Mouse (Mus musculus) forebrain, embryonic 16.5 days (tissue): ENCODE data around the gene Mrpl4. TPM values are rescaled to one million over a fixed set of nuclear protein-coding genes. Genes with fewer than 3 reads are reported as not detected.

Experiments used
- ATAC-seq: fragments of 200-750 bp; cut with Nextera tagmentation; 2 replicates; pipeline ENCODE4 v1.8.0; 2017; ENCODE audit warnings: mild to moderate bottlenecking, moderate library complexity
- H3K27ac ChIP-seq: fragments of 300-500 bp; sonication (generic); 2 replicates; pipeline ENCODE4 v1.5.1; 2014; ENCODE audit warnings: low read length, control low read depth
- H3K27me3 ChIP-seq: fragments of 300-500 bp; sonication (generic); replicated peaks from 2 replicates; pipeline ENCODE4 v1.6.1; 2014; ENCODE audit warnings: low read length; ENCODE audit not compliant: control insufficient read depth, insufficient read depth
- H3K36me3 ChIP-seq: fragments of 300-500 bp; sonication (generic); 2 replicates; pipeline ENCODE4 v1.6.1; 2014; ENCODE audit not compliant: control insufficient read depth, insufficient read depth
- H3K4me1 ChIP-seq: fragments of 300-500 bp; sonication (generic); replicated peaks from 2 replicates; pipeline ENCODE4 v1.6.1; 2014; ENCODE audit warnings: low read length; ENCODE audit not compliant: control insufficient read depth, insufficient read depth
- H3K4me2 ChIP-seq: fragments of 300-500 bp; sonication (generic); 2 replicates; pipeline ENCODE4 v1.6.1; 2014; ENCODE audit warnings: mild to moderate bottlenecking, low read length, control low read depth
- H3K4me3 ChIP-seq: fragments of 300-500 bp; sonication (generic); replicated peaks from 2 replicates; pipeline ENCODE4 v1.5.1; 2014; ENCODE audit warnings: mild to moderate bottlenecking, low read length, control low read depth
- H3K9ac ChIP-seq: fragments of 300-500 bp; sonication (generic); replicated peaks from 2 replicates; pipeline ENCODE4 v1.6.1; 2014; ENCODE audit warnings: low read depth, low read length, control low read depth
- H3K9me3 ChIP-seq: fragments of 300-500 bp; sonication (generic); 2 replicates; pipeline ENCODE4 v1.6.1; 2016; ENCODE audit warnings: low read length; ENCODE audit not compliant: control insufficient read depth
- WGBS: fragments of 180-500 bp; shearing (Covaris S2); extraction: QIAGEN DNeasy Blood & Tissue Kit; methylation state at CpG from one replicate; pipeline ENCODE4 v1.1.7; 2014; 5-methylcytosine and 5-hydroxymethylcytosine counted together
- polyA plus RNA-seq: library from polyadenylated mRNA; unstranded; fragments of >200 nt; fragmentation: Nextera tagmentation; extraction: Ambion mirVana; gene quantifications from 2 replicates; pipeline ENCODE4 v1.2.1, GENCODE M21; 2015

Gene Mrpl4
- polyA plus RNA-seq, 1 experiment from 2014 or later = 113 TPM

DNA sequence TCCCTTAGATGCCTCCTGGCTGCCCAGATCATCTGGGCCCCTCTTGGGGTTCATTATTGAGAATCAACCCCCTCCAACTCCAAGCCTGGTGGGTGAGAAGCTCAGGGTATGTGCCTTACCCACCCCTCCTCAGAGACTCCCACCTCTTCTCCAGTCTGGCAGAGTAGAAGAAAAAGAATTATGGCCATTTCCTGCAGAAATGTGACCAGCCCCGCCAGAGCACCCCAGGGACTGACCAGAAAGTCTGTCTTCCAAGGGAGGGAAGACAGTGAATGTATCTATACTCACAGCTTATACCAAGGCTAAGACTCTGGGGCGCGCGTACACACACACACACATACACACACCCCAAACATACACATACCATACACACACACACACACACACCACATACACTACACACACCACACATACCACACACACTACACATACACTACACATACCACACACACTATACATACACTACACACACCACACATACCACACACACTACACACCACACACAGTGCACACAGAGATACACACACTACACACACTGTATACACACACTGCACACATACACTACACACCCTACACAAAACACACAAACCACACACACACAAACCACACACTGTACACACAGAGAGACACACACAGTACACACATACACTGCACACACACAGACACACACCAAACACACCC, 29.4 kb upstream of the Mrpl4 start:
- Histone ChIP-seq H3K27me3 (no peaks in the 10 kb centered on the region), H3K9me3 (no peaks in the 10 kb centered on the region), H3K4me1 (peaks cover 21% of the 10 kb centered on the region), H3K4me3 (no peak overlapping the region), H3K9ac (no peak overlapping the region), H3K4me2 (no peak overlapping the region), H3K27ac (no peak overlapping the region), H3K36me3 (no peaks in the 10 kb centered on the region)
- ATAC-seq = no peak
- WGBS = 94% methylated on average over 4 of the region's 4 CpGs

DNA sequence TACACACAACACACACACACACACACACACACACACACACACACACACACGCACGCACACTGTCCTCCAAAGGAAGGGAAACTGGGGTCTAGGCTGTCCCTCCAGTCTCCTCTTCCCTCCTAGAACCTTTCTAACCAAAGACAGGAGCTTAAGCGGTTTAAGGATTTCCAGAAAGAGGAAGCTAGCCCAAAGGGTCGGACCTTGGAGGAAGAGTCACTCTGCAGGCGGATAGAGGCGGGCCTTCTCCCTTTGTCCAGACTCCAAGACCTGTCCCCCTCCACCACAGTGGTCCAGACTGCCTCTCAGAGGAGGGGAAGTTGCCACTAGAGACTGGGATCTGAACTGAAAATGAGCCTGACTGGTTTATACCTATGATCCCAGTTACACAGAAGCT, 28.9 kb upstream of the Mrpl4 start:
- no peak overlapping the region for H3K9ac ChIP-seq
- H3K4me3 ChIP-seq = no peak overlapping the region
- no peaks in the 10 kb centered on the region for H3K36me3 ChIP-seq
- H3K4me1 ChIP-seq = peaks cover 21% of the 10 kb centered on the region
- H3K9me3 ChIP-seq = no peaks in the 10 kb centered on the region
- H3K27me3 ChIP-seq = no peaks in the 10 kb centered on the region
- WGBS = 52% methylated on average over 5 of the region's 6 CpGs
- H3K4me2 ChIP-seq = no peak overlapping the region
- H3K27ac ChIP-seq = no peak overlapping the region
- no peak for ATAC-seq

DNA sequence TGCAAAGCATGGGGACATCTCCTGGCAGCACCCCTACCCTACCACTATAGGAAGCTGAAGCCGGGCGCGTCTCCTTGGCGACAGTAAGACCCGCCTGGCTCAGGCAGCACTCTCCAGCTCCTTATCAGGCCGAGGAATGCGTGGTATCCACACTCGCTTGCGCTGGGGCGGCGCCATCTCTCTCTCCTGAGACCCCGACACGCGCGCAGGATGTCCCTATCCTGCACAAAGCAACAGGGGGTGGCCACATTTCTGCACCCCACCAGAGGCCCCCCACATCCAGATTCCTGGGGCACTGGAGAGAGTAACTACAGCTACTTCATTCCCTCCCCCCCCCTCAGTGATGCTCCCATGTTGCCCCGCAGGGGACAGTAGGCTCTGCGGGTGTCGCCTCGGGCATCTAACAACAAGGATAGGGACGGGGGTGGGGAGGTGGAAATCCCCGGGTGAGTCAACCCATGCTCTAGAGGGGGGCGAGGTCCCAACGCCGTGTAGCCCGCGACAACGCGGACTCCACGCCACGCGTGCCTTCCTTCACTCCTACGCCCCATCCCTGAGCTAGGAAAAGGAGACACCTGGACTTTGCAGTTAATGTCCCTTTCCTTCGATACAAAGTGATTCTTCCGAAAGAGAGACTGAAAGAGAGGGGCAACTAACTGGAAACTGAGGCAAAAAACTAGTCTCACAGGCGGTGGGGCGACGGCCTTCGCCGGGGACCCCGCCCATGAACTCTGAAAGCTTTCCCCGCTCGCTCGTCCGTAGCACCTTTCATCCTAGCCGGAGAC, 26.9 kb upstream of the Mrpl4 start:
- H3K36me3 ChIP-seq = no peaks in the 10 kb centered on the region
- peak overlapping the region; percentile 64 for H3K4me3 ChIP-seq
- under 1% methylated on average over 45 of the region's 45 CpGs for whole genome bisulfite sequencing
- no peaks in the 10 kb centered on the region for H3K27me3 ChIP-seq
- H3K4me1 ChIP-seq = peaks cover 21% of the 10 kb centered on the region
- no peak overlapping the region for H3K27ac ChIP-seq
- H3K4me2 ChIP-seq = peak overlapping the region; percentile 96
- no peaks in the 10 kb centered on the region for H3K9me3 ChIP-seq
- peak; percentile 56 for ATAC-seq
- H3K9ac ChIP-seq = peak overlapping the region; percentile 73

DNA sequence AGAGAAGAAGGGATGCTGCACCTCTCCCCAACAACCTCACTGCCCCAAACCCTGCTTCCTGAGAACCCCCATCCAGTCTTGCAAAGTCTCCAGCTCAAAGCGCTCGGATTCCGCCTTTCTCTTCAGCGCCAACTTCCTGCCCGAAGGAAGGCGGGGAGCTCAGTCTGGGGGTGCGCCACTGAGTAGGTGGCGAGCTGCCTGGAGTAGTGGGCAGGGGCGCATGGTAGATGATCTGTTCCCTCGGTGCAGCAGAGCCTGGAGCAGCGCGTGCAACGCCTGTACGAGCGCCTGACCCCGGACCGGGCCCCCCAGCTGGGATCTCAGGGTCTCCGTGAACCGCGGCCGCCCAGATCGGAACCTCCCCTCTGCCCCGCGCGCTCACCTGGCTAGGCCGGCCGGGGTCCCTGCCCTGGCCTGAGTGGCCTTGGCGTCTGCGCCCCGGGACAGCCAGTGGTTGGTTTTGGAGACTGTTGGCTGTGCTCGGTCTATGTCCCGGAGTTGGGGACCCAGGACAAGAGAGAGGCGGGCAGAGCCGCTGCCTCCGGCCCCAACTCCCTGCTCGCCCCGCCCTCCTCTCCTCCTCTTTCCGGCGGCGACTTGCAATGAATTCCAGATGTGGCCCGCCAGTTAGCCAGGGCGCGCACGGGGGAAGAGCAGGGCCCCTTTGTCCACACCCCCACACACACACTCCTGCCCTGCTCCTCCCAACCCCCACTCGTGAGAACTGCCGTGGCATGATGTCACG, 26.1 kb upstream of the Mrpl4 start, which contains the start of gene S1pr2:
Gene S1pr2, minus strand, starts transcription at position 566 of the 745 bp plus-strand sequence.
- H3K9me3 ChIP-seq = no peaks in the 10 kb centered on the region

DNA sequence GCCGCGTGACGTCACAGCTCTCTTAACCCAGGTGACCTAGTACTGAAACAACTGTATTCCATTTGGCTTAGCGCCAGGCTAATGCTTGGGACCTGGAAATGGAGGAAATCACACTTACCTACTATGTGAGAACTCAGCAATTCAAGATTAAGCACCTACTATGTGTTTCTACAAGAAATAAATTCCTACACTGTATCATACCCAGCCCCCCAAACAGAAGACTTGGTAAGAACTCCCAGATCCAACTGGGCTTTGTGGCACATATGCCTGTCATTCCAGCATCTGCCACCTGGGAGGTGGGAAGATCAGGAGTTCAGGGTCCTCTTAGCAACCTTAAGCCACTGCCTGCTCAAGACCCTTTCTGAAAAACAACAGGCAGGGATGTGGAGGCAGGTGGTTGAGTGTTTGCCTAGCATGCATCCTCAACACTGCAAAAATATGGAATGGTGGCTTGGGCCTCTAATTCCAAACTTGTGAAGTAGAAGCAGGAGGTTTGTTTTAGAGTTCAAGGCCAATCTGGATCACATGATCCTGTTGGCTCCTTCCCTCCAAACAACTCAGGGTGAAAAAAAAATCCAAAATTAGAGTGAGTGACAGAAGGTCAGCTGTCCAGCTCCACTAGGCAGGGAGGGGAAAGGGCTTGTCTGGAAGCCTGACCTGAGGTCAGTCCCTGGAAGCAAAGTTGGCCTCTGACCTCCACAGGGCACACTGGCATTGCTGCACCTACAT, 25.4 kb upstream of the Mrpl4 start:
- 3% methylated on average over 4 of the region's 4 CpGs for WGBS
- H3K36me3 ChIP-seq = no peaks in the 10 kb centered on the region
- H3K9me3 ChIP-seq = no peaks in the 10 kb centered on the region
- H3K4me2 ChIP-seq = peak overlapping the region; percentile 96
- H3K4me1 ChIP-seq = peaks cover 20% of the 10 kb centered on the region
- H3K4me3 ChIP-seq = peak overlapping the region; percentile 64
- no peak for ATAC-seq
- no peak overlapping the region; the same call in 1 of the 2 replicates for H3K9ac ChIP-seq
- no peak overlapping the region for H3K27ac ChIP-seq
- 0 out of 2 replicates have a peak, but pooled peaks cover 3% of the 10 kb centered on the region for H3K27me3 ChIP-seq

More for the DNA sequence above, 26.1 kb upstream of the Mrpl4 start, which contains the start of gene S1pr2:
- WGBS = under 1% methylated on average over 45 of the region's 47 CpGs
- ATAC-seq = peak; percentile 72
- Histone ChIP-seq H3K27ac (no peak within 1 kb of the TSS), H3K4me3 (peak within 1 kb of the TSS; percentile 64), H3K4me1 (peaks cover 21% of the 10 kb centered on the region), H3K36me3 (no peaks in the 10 kb centered on the region), H3K9ac (peak within 1 kb of the TSS; percentile 73), H3K27me3 (0 out of 2 replicates have a peak, but pooled peaks cover 3% of the 10 kb centered on the region), H3K4me2 (peak within 1 kb of the TSS; percentile 96)

DNA sequence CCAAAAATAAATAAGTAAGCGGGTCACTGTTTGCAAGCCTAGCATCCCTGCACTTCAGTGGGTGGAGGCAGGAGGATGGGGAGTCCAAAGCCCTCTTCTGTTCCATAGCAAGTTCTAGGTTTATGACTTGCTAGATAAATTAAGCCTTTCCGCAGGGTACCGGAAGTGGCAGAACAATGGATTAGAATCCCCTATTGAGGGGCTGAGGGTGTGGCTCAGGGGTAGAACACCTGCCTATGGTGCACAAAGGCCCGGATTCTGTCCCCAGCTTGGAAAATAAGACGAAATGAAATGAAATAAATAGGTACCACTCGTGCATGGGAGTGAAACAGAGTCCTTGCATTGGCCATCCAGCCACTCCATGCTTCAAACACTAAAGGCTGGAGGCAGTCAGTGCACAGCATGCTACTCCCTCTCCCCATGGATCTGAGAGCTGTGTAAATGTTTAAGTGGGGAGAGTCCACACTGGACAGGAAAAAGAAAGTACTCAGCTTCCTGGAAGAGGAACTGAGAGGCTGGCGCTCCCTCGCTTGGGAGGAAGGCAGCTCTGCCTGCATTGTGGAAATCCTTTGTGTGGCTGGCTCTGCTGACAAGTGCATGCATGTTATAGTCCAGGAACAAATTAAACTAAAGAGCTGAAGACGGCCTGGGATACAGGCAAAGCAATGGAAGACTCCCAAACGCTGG, 24.0 kb upstream of the Mrpl4 start:
- Histone ChIP-seq H3K4me2 (no peak overlapping the region), H3K9ac (no peak overlapping the region), H3K4me1 (peaks cover 13% of the 10 kb centered on the region), H3K4me3 (no peak overlapping the region), H3K9me3 (no peaks in the 10 kb centered on the region), H3K36me3 (no peaks in the 10 kb centered on the region), H3K27me3 (0 out of 2 replicates have a peak, but pooled peaks cover 3% of the 10 kb centered on the region), H3K27ac (no peak overlapping the region)
- WGBS = 60% methylated on average over 10 of the region's 10 CpGs
- ATAC-seq = no peak

DNA sequence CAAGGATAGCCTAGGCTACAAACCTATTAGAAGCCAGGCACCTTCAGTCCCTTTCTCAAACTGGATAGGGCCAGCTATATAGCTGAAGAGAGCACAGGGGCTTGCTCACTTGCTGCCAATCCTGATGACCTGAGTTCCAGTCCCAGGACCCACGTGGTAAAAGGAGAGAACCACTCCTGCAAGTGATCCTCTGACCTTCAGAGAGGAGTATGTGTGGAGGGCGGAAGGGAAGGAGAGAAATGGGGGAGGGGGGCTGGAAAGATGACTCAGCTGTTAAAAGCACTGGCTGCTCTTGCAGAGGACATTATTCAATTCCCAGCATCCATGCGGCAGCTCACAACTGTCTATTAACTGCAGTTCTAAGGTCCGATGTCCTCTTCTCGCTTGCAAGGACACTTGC, 23.4 kb upstream of the Mrpl4 start:
- Histone ChIP-seq H3K9me3 (no peaks in the 10 kb centered on the region), H3K27ac (no peak overlapping the region), H3K36me3 (no peaks in the 10 kb centered on the region), H3K4me1 (peaks cover 13% of the 10 kb centered on the region), H3K9ac (no peak overlapping the region), H3K27me3 (0 out of 2 replicates have a peak, but pooled peaks cover 3% of the 10 kb centered on the region), H3K4me3 (no peak overlapping the region), H3K4me2 (no peak overlapping the region)
- 75% methylated on average over 5 of the region's 5 CpGs for WGBS
- no peak for ATAC-seq

DNA sequence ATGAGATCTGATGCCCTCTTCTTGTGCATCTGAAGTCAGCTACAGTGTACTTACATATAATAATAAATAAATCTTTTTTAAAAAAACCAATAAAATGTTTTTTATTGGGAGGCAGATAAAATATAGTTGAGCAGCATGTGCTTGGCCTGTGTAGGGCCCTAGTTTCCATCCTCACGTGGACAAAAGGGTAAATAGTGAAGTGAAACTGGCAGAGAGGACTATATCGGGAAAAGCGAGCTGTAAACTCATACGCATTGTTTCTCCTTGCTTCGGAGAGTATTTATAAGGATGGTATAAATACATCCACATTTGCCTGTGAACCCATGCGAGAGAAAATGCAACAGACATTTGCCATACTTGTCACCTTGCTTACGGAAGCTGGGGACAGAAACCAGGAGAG, 22.8 kb upstream of the Mrpl4 start:
- H3K4me3 ChIP-seq = no peak overlapping the region
- no peak overlapping the region for H3K4me2 ChIP-seq
- H3K9me3 ChIP-seq = no peaks in the 10 kb centered on the region
- ATAC-seq = no peak
- H3K9ac ChIP-seq = no peak overlapping the region
- 0 out of 2 replicates have a peak, but pooled peaks cover 3% of the 10 kb centered on the region for H3K27me3 ChIP-seq
- H3K4me1 ChIP-seq = peaks cover 12% of the 10 kb centered on the region
- H3K27ac ChIP-seq = no peak overlapping the region
- no peaks in the 10 kb centered on the region for H3K36me3 ChIP-seq
- WGBS = 88% methylated on average over 7 of the region's 7 CpGs
